Mouse (Mus musculus): ENCODE data around the gene Rb1.

GRCm38 (mm10) chr14:73175814-73176213 lies 149.8 kb downstream of the Rb1 start:
- TF ChIP-seq MAX (IDR thresholded peaks at IDR 0.05; ENCODE audit: low read depth) (no peak), MYOD1 (IDR thresholded peaks at IDR 0.05; ENCODE audit: control insufficient read depth in 1 of 3, insufficient read length in 2 of 3, low read depth in 2 of 3) (no peak), POLR2A (IDR thresholded peaks at IDR 0.05; ENCODE audit: insufficient read length, low read depth) (no peak), TCF12 (IDR thresholded peaks at IDR 0.05; ENCODE audit: insufficient read depth, poor library complexity, severe bottlenecking) (no peak), USF1 (IDR thresholded peaks at IDR 0.05; ENCODE audit: low read depth) (no peak), POLR2AphosphoS2 (IDR thresholded peaks at IDR 0.05; ENCODE audit: insufficient read length, low read depth) (no peak), MYOG (IDR thresholded peaks at IDR 0.05; ENCODE audit: control insufficient read depth in 1 of 3, insufficient read depth in 1 of 3, insufficient read length in 2 of 3, low read depth in 2 of 3) (no peak), SRF (IDR thresholded peaks at IDR 0.05; ENCODE audit: control insufficient read depth, insufficient read length, low read depth) (no peak), CEBPB (IDR thresholded peaks at IDR 0.05; ENCODE audit: insufficient read depth, poor library complexity, severe bottlenecking) (no peak), E2F4 (IDR thresholded peaks at IDR 0.05; ENCODE audit: insufficient read depth) (no peak)
